Mouse (Mus musculus) spleen, adult 2 months (tissue): ENCODE measurements around the gene Slc2a8. TPM values are rescaled to one million over a fixed set of nuclear protein-coding genes. Genes with fewer than 3 reads are reported as not detected.

ENCODE experiments used
- DNase-seq, 2 experiments: peaks; one replicate each; pipeline versions ENCODE4 v3.0.0 to v3.0.0-alpha.2; 2012 to 2021; ENCODE audit warnings: low spot score in 2 of 2, low read depth in 1 of 2
- H3K27ac ChIP-seq: fragments of 200-500 bp; 2 replicates; pipeline ENCODE4 v1.5.1; 2012; ENCODE audit warnings: low read length, inconsistent platforms; ENCODE audit not compliant: insufficient read depth
- H3K27me3 ChIP-seq: fragments of 200-500 bp; 2 replicates; pipeline ENCODE4 v1.6.1; 2012; ENCODE audit warnings: mild to moderate bottlenecking, moderate library complexity, low read length, inconsistent platforms; ENCODE audit not compliant: control insufficient read depth, insufficient read depth
- H3K36me3 ChIP-seq: fragments of 200-500 bp; 2 replicates; pipeline ENCODE4 v1.6.1; 2012; ENCODE audit warnings: mild to moderate bottlenecking, low read length, inconsistent platforms; ENCODE audit not compliant: control insufficient read depth, insufficient read depth
- H3K4me1 ChIP-seq: fragments of 200-500 bp; 2 replicates; pipeline ENCODE4 v1.6.1; 2011; ENCODE audit warnings: inconsistent platforms; ENCODE audit not compliant: control insufficient read depth, insufficient read depth, insufficient read length
- H3K4me3 ChIP-seq: fragments of 200-500 bp; 2 replicates; pipeline ENCODE4 v1.5.1; 2011; ENCODE audit warnings: mild to moderate bottlenecking, inconsistent platforms; ENCODE audit not compliant: insufficient read depth, insufficient read length; ENCODE audit errors: extremely low read depth
- CTCF ChIP-seq: fragments of 200-500 bp; IDR thresholded peaks from 2 replicates; pipeline ENCODE4 v1.5.1; 2011; ENCODE audit warnings: mild to moderate bottlenecking, inconsistent platforms; ENCODE audit not compliant: insufficient read depth, insufficient read length, insufficient replicate concordance; ENCODE audit errors: extremely low read depth
- POLR2A ChIP-seq: fragments of 200-500 bp; IDR thresholded peaks from 2 replicates; pipeline ENCODE4 v1.6.1; 2011; ENCODE audit warnings: low read depth, low read length, inconsistent platforms
- WGBS: fragments of 180-500 bp; shearing (Covaris S2); methylation state at CpG from one replicate; pipeline ENCODE4 v1.1.7; 2018; 5-methylcytosine and 5-hydroxymethylcytosine counted together
- polyA plus RNA-seq: library from polyadenylated mRNA; depleted of rRNA; stranded (reverse); fragments of >200 nt; gene quantifications from 2 replicates; pipeline ENCODE4 v1.2.3, GENCODE M21; 2012

Slc2a8 gene
- polyA plus RNA-seq, 1 experiment, result 24.7 TPM

GRCm38 (mm10) chr2:33005041-33005440 lies 23.2 kb upstream of the Slc2a8 start:
- no peak for DNase-seq
- no peak for TF ChIP-seq POLR2A
- no peak for TF ChIP-seq CTCF
- Histone ChIP-seq H3K27me3 (no peaks in the 10 kb centered on the region), H3K4me1 (no peaks in the 10 kb centered on the region), H3K27ac (no peak overlapping the region), H3K4me3 (no peak overlapping the region), H3K36me3 (no peaks in the 10 kb centered on the region)
- WGBS, result 65% methylated on average over 5 of the region's 5 CpGs

GRCm38 (mm10) chr2:33002144-33002543 lies 20.3 kb upstream of the Slc2a8 start:
- Histone ChIP-seq H3K4me3 (no peak overlapping the region), H3K27ac (no peak overlapping the region), H3K36me3 (no peaks in the 10 kb centered on the region), H3K4me1 (no peaks in the 10 kb centered on the region), H3K27me3 (no peaks in the 10 kb centered on the region)
- TF ChIP-seq CTCF (no peak), POLR2A (no peak)
- DNase-seq, result no peak
- 87% methylated on average over 7 of the region's 7 CpGs for WGBS

GRCm38 (mm10) chr2:32999752-33000151 lies 17.9 kb upstream of the Slc2a8 start:
- H3K4me3 ChIP-seq, result no peak overlapping the region
- no peaks in the 10 kb centered on the region for H3K27me3 ChIP-seq
- WGBS, result 86% methylated on average over 2 of the region's 2 CpGs
- TF ChIP-seq POLR2A (no peak), CTCF (no peak)
- H3K36me3 ChIP-seq, result no peaks in the 10 kb centered on the region
- H3K27ac ChIP-seq, result no peak overlapping the region
- H3K4me1 ChIP-seq, result no peaks in the 10 kb centered on the region
- DNase-seq, result no peak

GRCm38 (mm10) chr2:32997792-32998191 lies 15.9 kb upstream of the Slc2a8 start:
- TF ChIP-seq POLR2A (no peak), CTCF (no peak)
- no peaks in the 10 kb centered on the region for H3K36me3 ChIP-seq
- H3K4me3 ChIP-seq, result no peak overlapping the region
- H3K4me1 ChIP-seq, result no peaks in the 10 kb centered on the region
- H3K27me3 ChIP-seq, result no peaks in the 10 kb centered on the region
- H3K27ac ChIP-seq, result no peak overlapping the region
- DNase-seq, result no peak
- WGBS, result 86% methylated on average over 4 of the region's 4 CpGs

GRCm38 (mm10) chr2:32997081-32997480 lies 15.2 kb upstream of the Slc2a8 start:
- Histone ChIP-seq H3K27me3 (no peaks in the 10 kb centered on the region), H3K36me3 (no peaks in the 10 kb centered on the region), H3K4me1 (no peaks in the 10 kb centered on the region), H3K4me3 (no peak overlapping the region), H3K27ac (no peak overlapping the region)
- 81% methylated on average over 6 of the region's 6 CpGs for WGBS
- no peak for DNase-seq
- TF ChIP-seq CTCF, result no peak
- TF ChIP-seq POLR2A, result no peak

- 29% methylated on average over 6 of the region's 6 CpGs for WGBS
- Histone ChIP-seq H3K4me1 (no peaks in the 10 kb centered on the region), H3K4me3 (no peak overlapping the region), H3K27ac (no peak overlapping the region), H3K27me3 (no peaks in the 10 kb centered on the region), H3K36me3 (no peaks in the 10 kb centered on the region)
- no peak for DNase-seq
- TF ChIP-seq CTCF (no peak), POLR2A (no peak)
Measured at GRCm38 (mm10) chr2:32992130-32992529, 10.2 kb upstream of the Slc2a8 start.

GRCm38 (mm10) chr2:32990167-32990832 lies 8.4 kb upstream of the Slc2a8 start:
- no peak for DNase-seq
- WGBS, result 82% methylated on average over 13 of the region's 13 CpGs
- H3K4me3 ChIP-seq, result no peak overlapping the region

More at GRCm38 (mm10) chr2:32990167-32990832, 8.4 kb upstream of the Slc2a8 start:
- H3K27ac ChIP-seq, result no peak overlapping the region
- H3K4me1 ChIP-seq, result no peaks in the 10 kb centered on the region
- TF ChIP-seq CTCF, result peak; percentile 8; the same call in 1 of the 2 replicates
- no peak for TF ChIP-seq POLR2A
- no peaks in the 10 kb centered on the region for H3K36me3 ChIP-seq
- H3K27me3 ChIP-seq, result no peaks in the 10 kb centered on the region
